Mouse (Mus musculus): ENCODE measurements around the gene Map1s. TPM values are rescaled to one million over a fixed set of nuclear protein-coding genes. Genes with fewer than 3 reads are reported as not detected.
A peak's percentile ranks its signal among the peaks of the same experiment; 100 is the strongest.

Gene Map1s
- total RNA-seq, 4 experiments from 2014 or later, result 85.7 to 93.1 (median 88.8) TPM

- DNase-seq (ENCODE audit: low spot score in 2 of 2), result peak; percentile 77 to 90
These were observed 7.9 kb upstream of the Map1s start for GRCm38 (mm10) chr8:70897681-70898413.

GRCm38 (mm10) chr8:70898661-70899198 lies 7.0 kb upstream of the Map1s start:
- DNase-seq (ENCODE audit: low spot score in 2 of 2), result no peak

- DNase-seq (ENCODE audit: low spot score in 2 of 2), result no peak
These were observed 6.5 kb upstream of the Map1s start for GRCm38 (mm10) chr8:70899226-70899625.

DNA sequence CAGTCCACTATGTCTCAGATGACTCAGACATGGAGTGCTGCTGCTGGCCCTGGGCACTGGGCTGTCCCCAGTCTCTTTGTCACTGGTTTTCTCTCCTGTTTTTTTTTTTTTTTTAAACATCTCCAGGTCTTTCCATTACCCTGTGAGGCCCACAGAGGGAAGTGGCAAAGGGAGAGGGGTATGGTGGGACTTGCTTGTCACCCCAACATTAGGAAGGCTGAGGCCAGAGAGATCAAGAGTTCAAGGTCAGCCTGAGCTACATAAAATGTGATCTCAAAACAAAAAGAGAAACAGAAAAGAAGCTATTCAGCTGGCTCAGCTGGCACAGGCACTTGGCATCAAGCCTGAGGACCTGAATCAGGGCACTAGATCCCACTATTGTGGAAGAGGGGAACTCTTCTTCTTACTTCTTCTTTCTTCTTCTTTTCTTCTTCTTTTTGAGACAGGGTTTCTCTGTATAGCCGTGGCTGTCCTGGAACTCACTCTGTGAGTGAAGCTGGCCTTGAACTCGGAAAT lies 4.8 kb upstream of the Map1s start:
- no peak for DNase-seq (ENCODE audit: low spot score in 2 of 2)

GRCm38 (mm10) chr8:70902211-70902610 lies 3.5 kb upstream of the Map1s start:
- DNase-seq (ENCODE audit: low spot score in 2 of 2), result no peak

DNA sequence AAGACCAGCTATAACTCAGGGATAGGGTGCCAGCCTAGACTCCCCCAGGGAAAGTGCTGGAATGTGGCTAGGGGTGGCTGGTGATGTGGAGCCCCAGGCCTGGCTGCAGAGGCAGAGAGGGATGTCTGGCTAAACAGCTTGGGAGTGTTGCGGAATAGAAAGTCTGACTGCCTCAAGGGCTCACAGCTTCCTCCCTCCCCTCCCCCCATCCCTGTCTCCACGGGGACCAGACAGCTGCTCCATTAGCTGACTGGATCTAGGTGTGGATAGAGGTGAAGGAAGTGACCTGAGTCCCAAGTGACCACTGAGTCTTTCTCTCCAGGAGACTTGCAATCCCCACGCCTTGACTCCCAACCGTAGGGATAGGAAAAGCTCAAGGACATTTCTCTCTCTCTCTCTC lies 2.6 kb upstream of the Map1s start:
- DNase-seq (ENCODE audit: low spot score in 2 of 2), result no peak

DNA sequence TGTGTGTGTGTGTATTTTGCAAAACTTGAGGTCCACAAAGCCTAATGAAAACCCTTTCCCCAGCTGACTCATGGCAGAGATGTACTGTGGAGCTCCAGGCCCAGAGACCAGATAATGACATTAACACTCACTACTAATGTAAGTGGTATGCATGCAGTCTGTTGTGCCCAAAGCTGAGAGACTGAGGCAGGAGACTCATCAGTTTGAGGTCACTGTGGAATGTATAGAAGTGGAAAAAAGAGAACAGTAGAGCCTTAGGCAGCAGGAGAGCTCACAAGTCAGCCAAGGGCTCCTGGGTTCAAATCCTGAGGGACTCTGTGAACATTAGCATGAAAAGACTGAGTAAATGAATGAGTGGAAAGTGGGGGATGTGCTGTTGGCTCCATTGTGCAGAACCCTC lies 2.1 kb upstream of the Map1s start:
- DNase-seq (ENCODE audit: low spot score in 2 of 2), result no peak

DNA sequence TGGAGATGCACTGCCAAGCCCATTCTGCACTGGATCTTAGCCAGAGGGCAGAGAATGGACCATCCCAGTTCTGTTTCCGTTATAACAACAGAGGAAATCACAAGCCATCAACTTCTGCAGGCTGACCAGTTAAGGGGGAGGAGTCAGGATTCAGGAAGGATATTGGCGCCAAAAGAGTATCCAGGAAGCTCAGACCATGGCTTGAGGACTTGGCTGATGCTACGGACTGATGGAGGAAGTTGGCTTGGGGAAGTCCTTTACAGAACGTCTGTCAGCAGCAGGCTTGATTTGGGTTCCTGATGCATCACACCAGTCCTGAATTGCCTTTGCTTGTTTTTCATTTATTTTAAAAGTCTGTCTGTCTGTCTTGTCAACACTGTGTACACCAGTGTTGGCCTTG lies 1.2 kb upstream of the Map1s start:
- DNase-seq (ENCODE audit: low spot score in 2 of 2), result no peak

DNA sequence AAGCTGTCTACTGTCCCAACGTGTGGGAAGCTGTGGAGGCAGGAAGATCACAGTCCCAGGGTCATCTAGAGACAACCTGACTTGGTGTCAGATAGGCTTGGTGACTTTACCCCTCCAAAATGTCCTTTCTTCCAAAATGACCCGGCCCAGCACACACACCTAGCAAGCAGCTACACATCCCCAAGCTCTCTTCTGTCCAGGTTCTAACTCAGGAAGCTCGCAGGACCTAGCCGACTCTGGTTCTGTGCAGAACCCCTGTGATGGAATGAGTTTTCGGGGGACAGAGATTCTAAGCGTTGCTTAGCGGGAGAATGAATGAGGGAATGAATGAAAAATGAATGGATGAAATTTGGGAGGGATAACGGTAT lies 285 bp upstream of the Map1s start:
- DNase-seq (ENCODE audit: low spot score in 2 of 2), result no peak

DNA sequence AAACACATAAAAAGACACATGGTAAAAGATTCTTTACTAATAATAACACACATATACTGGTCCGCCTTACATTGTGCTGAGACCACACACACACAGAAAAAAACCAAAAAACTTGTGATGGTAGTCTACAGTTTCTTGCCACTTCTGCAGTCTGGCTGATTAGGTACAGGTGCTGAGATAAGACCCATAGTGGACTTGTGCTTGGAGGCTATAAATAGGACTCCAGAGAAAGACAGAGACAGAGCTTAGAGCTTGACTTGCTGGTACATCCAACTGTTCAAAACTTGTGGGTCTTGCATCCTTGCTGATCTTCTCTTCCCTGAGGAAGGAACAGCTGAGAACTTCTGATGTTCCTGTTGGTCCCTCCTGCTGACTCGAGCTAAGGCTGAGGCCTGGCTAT lies 1.8 kb downstream of the Map1s start:
- no peak for DNase-seq (ENCODE audit: low spot score in 2 of 2)

DNA sequence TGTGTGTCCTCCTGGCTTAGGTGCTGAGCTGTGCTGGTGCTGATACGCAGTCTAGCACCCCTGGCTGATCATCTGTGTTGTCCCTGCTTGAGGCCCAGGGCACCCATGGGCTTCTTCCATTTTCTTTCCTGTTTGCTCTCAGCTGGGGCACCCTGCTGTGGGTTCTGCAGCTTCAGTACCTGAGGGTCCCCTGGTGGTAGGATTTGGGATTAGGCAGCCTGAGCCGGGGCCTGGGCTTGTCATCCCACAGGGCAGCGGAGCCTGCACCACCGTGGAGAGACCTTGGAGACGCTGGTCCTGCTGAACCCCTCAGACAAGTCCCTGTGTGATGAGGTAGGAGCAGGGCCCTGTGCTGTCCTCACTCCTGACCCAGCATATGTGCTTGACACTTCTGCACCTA lies 5.9 kb downstream of the Map1s start:
- DNase-seq (ENCODE audit: low spot score in 2 of 2), result no peak

GRCm38 (mm10) chr8:70912955-70913354 lies 7.2 kb downstream of the Map1s start:
- no peak for DNase-seq (ENCODE audit: low spot score in 2 of 2)

DNA sequence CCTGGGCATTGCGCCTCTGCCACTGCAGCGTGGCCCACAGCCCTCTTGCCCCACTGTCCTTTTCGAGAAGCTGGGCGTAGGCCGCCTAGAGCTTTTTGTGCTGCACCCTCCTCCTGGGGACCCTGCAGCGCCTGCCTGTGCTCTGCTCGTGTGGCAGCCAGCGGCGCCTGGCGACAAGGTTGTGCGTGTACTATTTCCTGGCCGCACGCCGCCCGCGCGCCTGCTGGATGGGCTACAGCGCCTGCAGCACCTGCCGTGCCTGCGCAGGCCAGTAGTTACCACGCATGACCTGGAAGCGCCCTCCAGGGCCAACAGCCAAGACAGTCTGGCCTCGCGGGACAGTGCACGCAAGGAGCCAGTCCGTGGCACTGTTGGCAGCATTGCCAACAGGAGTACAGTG lies 7.8 kb downstream of the Map1s start:
- DNase-seq (ENCODE audit: low spot score in 2 of 2), result no peak

- DNase-seq (ENCODE audit: low spot score in 2 of 2), result no peak
These were observed 9.0 kb downstream of the Map1s start for GRCm38 (mm10) chr8:70914704-70915103.

DNA sequence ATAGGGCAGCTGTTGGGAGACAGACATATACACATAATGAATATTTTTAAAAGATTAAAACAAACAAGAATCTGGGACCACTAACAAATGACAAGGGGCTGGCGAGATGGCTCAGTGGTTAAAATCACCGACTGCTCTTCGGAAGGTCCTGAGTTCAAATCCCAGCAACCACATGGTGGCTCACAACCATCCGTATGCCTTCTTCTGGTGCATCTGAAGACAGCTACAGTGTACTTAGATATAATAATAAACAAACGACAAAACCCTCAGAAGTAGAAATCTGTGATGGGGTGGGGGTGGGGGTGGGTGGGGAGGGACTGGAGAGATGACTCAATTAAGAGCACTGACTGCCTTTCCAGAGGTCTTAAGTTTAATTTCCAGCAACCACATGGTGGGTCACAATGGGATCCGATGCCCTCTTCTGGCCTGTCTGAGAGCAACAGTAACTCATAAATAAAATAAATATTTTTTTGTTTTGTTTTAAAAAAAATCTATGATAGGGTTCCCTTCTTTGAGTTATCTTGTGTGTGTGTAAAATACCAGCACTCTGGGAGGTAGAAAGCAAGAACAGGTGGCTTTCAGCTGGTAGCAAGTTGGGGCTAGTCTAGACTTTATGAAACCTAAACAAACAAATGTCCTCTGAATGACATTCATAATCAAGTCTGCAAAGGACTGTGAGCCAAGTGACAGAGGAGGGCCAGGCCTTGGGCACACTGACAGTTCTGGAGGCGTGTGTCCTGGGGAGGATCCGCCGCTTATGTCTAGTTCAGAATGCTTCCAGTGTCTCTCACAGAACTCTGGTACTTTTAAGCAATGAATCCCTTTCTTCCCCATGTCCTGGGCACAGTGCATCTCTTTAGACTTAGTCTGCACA lies 14.6 kb downstream of the Map1s start:
- no peak for DNase-seq (ENCODE audit: low spot score in 2 of 2)

DNA sequence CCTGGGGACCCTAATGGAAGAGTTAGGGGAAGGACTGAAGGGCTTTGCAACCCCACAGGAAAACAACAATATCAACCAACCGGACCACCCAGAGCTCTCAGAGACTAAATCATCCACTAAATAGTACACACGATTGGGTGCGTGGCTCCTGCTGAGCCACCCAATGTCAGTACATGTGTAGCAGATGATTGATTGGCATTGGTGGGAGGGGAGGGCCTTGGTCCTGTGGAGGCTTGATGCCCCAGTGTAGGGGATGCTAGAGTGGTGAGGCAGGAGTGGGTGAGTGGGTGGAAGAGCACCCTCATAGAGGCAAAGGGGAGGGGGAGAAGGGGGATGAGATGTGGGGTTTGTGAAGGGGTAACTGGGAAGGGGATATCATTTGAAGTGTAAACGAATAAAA lies 18.4 kb downstream of the Map1s start:
- peak in 1 of 2 experiments; percentile 2 for DNase-seq (ENCODE audit: low spot score in 2 of 2)

DNA sequence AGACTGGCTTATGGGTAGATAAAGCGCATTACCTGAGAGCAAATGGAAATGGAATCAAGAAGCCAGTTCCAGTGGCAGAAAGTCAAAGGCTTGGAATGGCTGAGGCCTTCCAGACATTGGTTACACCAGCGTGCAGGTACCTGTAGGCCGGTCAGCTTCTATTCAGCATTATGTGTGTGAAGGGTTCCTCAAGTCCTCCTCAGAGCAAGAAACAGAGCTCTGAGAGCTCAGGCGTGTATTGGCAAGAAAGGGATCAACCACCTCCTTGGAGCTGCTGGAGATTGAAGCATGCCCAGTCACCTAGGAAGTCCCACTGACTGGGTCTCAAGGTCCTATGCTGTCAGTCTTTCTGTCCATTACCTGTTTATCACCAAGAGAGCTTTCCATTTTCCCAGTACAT lies 20.0 kb downstream of the Map1s start:
- DNase-seq (ENCODE audit: low spot score in 2 of 2), result peak; percentile 1 to 2

DNA sequence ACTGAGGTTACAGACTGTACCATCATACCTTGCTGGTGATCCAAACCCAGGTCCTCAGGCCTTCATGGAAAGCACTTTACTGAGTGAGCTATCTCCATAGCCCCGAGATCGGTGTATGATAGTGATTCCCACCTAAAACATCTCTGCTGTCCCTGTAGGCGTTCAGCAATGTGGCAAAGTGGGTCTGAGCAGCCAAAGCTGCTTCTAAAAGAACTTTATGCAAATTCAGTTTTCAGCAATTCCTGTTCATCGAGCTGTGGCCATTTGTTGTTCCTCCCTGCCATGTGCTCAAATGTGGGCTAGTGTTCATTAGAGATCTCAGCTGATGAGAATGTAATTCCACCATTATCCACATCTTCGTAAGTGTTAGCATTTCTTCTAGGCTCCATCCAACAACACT lies 20.7 kb downstream of the Map1s start:
- DNase-seq (ENCODE audit: low spot score in 2 of 2), result peak; percentile 42 to 46

GRCm38 (mm10) chr8:70928096-70928495 lies 22.4 kb downstream of the Map1s start:
- DNase-seq (ENCODE audit: low spot score in 2 of 2), result peak in 1 of 2 experiments; percentile 2

GRCm38 (mm10) chr8:70928778-70929322 lies 23.1 kb downstream of the Map1s start:
- DNase-seq (ENCODE audit: low spot score in 2 of 2), result peak in 1 of 2 experiments; percentile 4

DNA sequence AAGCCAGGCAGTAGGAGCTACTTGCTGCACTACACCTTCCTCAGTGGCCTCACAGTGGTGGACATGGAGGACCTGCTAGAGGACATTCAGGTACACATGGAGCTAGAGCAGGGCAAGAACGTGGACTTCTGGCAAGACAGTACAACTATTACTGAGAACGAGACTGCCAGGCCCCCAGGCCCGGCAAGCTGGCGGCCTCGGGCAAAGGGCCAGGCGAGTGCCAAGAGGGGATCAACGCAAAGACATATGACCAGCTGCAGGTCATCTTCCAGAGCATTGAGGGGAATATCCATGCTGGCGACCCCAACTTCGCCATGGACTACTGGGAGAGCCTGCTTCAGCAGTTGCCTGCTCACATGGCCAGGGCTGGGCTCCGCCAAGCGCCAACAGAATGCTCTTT lies 26.0 kb downstream of the Map1s start:
- DNase-seq (ENCODE audit: low spot score in 2 of 2), result no peak

GRCm38 (mm10) chr8:70933036-70933435 lies 27.3 kb downstream of the Map1s start:
- DNase-seq (ENCODE audit: low spot score in 2 of 2), result no peak
